Mouse (Mus musculus): Measurements from ENCODE around the gene Bbx. TPM values are rescaled to one million over a fixed set of nuclear protein-coding genes. Genes with fewer than 3 reads are reported as not detected.

Bbx gene
- total and polyA plus RNA-seq, 3 experiments: 20.6 to 26.2 (median 21.6) TPM

GRCm38 (mm10) chr16:50182561-50182960 is 249.6 kb downstream of the Bbx start:
- in situ Hi-C loops (cut with MboI; ENCODE audit: low pct_ligation_motif_present, low pct_unique_long_range_greater_than_20kb, low sequenced_read_pairs) (no loop called here), dilution Hi-C loops (cut with MboI; ENCODE audit: extremely low pct_ligation_motif_present, extremely low pct_unique_long_range_greater_than_20kb, low sequenced_read_pairs) (no loop called here)
- Histone ChIP-seq H3K4me1 (ENCODE audit: control insufficient read depth in 1 of 2, insufficient read depth in 2 of 2) (peaks cover 6% of the 10 kb centered on the region in 2 experiments), H3K4me3 (replicated peaks in 1 of 3; ENCODE audit: low read depth in 2 of 3, low read length in 2 of 3, poor library complexity in 1 of 3) (no peak overlapping the region), H3K36me3 (replicated peaks in 1 of 2; ENCODE audit: control insufficient read depth in 1 of 2, insufficient read depth in 1 of 2, low read length in 1 of 2) (no peaks in the 10 kb centered on the region), H3K4me2 (ENCODE audit: insufficient read depth, low read depth, poor library complexity, severe bottlenecking) (no peak overlapping the region), H3K79me2 (replicated peaks; ENCODE audit: control insufficient read depth, extremely low read depth, insufficient read depth, poor library complexity, severe bottlenecking) (no peaks in the 10 kb centered on the region), H3K9ac (ENCODE audit: insufficient read depth, low read depth) (no peak overlapping the region), H3K27me3 (replicated peaks) (no peaks in the 10 kb centered on the region), H3K27ac (ENCODE audit: insufficient read depth, low read depth) (no peak overlapping the region), H3K9me3 (replicated peaks; ENCODE audit: low read length) (no peaks in the 10 kb centered on the region)
- DNase-seq (ENCODE audit: extremely low read depth): no peak
- TF ChIP-seq ZNF384 (IDR thresholded peaks at IDR 0.05; ENCODE audit: low read depth, low read length): no peak
- TF ChIP-seq MAX (IDR thresholded peaks at IDR 0.05; ENCODE audit: low read length): no peak
- TF ChIP-seq MXI1 (IDR thresholded peaks at IDR 0.05; ENCODE audit: low read depth, low read length): no peak
- no peak for TF ChIP-seq CHD1 (IDR thresholded peaks at IDR 0.05; ENCODE audit: low read depth, low read length)
- TF ChIP-seq JUN (IDR thresholded peaks at IDR 0.05; ENCODE audit: insufficient read depth, low read depth, low read length): no peak
- TF ChIP-seq PAX5 (IDR thresholded peaks at IDR 0.05; ENCODE audit: low read length): no peak
- TF ChIP-seq UBTF (IDR thresholded peaks at IDR 0.05; ENCODE audit: low read depth, low read length): no peak
- TF ChIP-seq E2F4 (IDR thresholded peaks at IDR 0.05; ENCODE audit: insufficient replicate concordance, low read depth, low read length): no peak
- TF ChIP-seq NRF1 (IDR thresholded peaks at IDR 0.05; ENCODE audit: low read depth, low read length): no peak
- TF ChIP-seq POLR2AphosphoS2 (IDR thresholded peaks at IDR 0.05; ENCODE audit: low read depth, low read length): no peak
- no peak for TF ChIP-seq MAFK (IDR thresholded peaks at IDR 0.05; ENCODE audit: insufficient replicate concordance, low read length)
- no peak for TF ChIP-seq ZKSCAN1 (IDR thresholded peaks at IDR 0.05; ENCODE audit: borderline replicate concordance, low read depth, low read length)
- TF ChIP-seq RCOR1 (conservative IDR thresholded peaks at IDR 0.05; ENCODE audit: low read depth, low read length): no peak
- TF ChIP-seq NELFE (IDR thresholded peaks at IDR 0.05; ENCODE audit: low read depth, low read length): no peak

- H3K9me3 ChIP-seq (replicated peaks; ENCODE audit: low read length): no peaks in the 10 kb centered on the region
- no peak for DNase-seq (ENCODE audit: extremely low read depth)
- dilution Hi-C loops (cut with MboI; ENCODE audit: extremely low pct_ligation_motif_present, extremely low pct_unique_long_range_greater_than_20kb, low sequenced_read_pairs) (no loop called here), in situ Hi-C loops (cut with MboI; ENCODE audit: low pct_ligation_motif_present, low pct_unique_long_range_greater_than_20kb, low sequenced_read_pairs) (no loop called here)
- no peaks in the 10 kb centered on the region for H3K27me3 ChIP-seq (replicated peaks)
- TF ChIP-seq JUN (IDR thresholded peaks at IDR 0.05; ENCODE audit: insufficient read depth, low read depth, low read length) (no peak), SIN3A (IDR thresholded peaks at IDR 0.05; ENCODE audit: low read length) (no peak), E2F4 (IDR thresholded peaks at IDR 0.05; ENCODE audit: insufficient replicate concordance, low read depth, low read length) (no peak)
- H3K4me2 ChIP-seq (ENCODE audit: insufficient read depth, low read depth, poor library complexity, severe bottlenecking): no peak overlapping the region
- H3K4me3 ChIP-seq (replicated peaks in 1 of 3; ENCODE audit: low read depth in 2 of 3, low read length in 2 of 3, poor library complexity in 1 of 3): no peak overlapping the region
- no peak overlapping the region for H3K9ac ChIP-seq (ENCODE audit: insufficient read depth, low read depth)
- H3K79me2 ChIP-seq (replicated peaks; ENCODE audit: control insufficient read depth, extremely low read depth, insufficient read depth, poor library complexity, severe bottlenecking): no peaks in the 10 kb centered on the region
- H3K4me1 ChIP-seq (ENCODE audit: control insufficient read depth in 1 of 2, insufficient read depth in 2 of 2): peaks cover 4 to 6% of the 10 kb centered on the region in 2 experiments; a peak in 1 of 4 replicates
- H3K27ac ChIP-seq (ENCODE audit: insufficient read depth, low read depth): no peak overlapping the region
- H3K36me3 ChIP-seq (replicated peaks in 1 of 2; ENCODE audit: control insufficient read depth in 1 of 2, insufficient read depth in 1 of 2, low read length in 1 of 2): no peaks in the 10 kb centered on the region
Measured at GRCm38 (mm10) chr16:50172760-50173159, 259.4 kb downstream of the Bbx start.
